Mouse (Mus musculus) liver, embryonic 14.5 days (tissue): ENCODE results near the gene Tmem106b.

Source experiments
- CTCF ChIP-seq: IDR thresholded peaks from 2 replicates; pipeline ENCODE4 v1.5.1; 2016; ENCODE audit warnings: antibody characterized with exemption, low read depth, control low read depth
- EP300 ChIP-seq: IDR thresholded peaks from 2 replicates; pipeline ENCODE4 v1.6.1; 2016; ENCODE audit warnings: antibody characterized with exemption, low read depth

GRCm38 (mm10) chr6:13069302-13070146 lies at the start of gene Tmem106b:
- no peak for TF ChIP-seq CTCF
- TF ChIP-seq EP300 = no peak
